ENCODE assay signal across 9 mouse cellular contexts in genomic region chr5:54796953-54797450, GRCm38 (mm10).
DNase-seq lines count a peak whose midpoint lies in the region; ATAC-seq and TF ChIP-seq lines count a peak whose summit lies in the region.
"Had no signal": no experiment of that assay in that cellular context is flagged by ENCODE, and none has a peak within 500 bp of the region (broad histone marks: within the 10 kb centered on the region; RNA-seq: fewer than 3 reads in every experiment).

No protein-coding gene starts in this region.

- H3K27ac ChIP-seq in hindbrain, embryonic 13.5 days: peak overlapping the region; percentile 2; the same call in 1 of the 2 replicates
- H3K27ac ChIP-seq in midbrain, embryonic 10.5 days (replicated peaks): no peak overlapping the region
- H3K27ac ChIP-seq in stomach, postnatal 0 days (replicated peaks): no peak overlapping the region
- H3K27ac ChIP-seq: macrophage had no signal

- ATAC-seq in hindbrain, embryonic 13.5 days (ENCODE audit: low FRiP score): peak; percentile 96
- no peak for ATAC-seq in stomach, postnatal 0 days (ENCODE audit: low FRiP score, low TSS enrichment)

- DNase-seq in 3T3-L1 (ENCODE audit: low read depth, low spot score) (peak; percentile 56), R1 (ENCODE audit: low read depth, low spot score) (peak; percentile 35)
- DNase-seq in embryo, embryonic 11 days: peak; percentile 75
- peak; percentile 17 to 64 for DNase-seq in layer of hippocampus, postnatal 25 days (ENCODE audit: extremely low spot score in 1 of 2, low spot score in 1 of 2)
- peak; percentile 24 for DNase-seq in midbrain, embryonic 10.5 days (ENCODE audit: low spot score)
- peak; percentile 40 for DNase-seq in stomach, postnatal 0 days (ENCODE audit: low spot score)
- DNase-seq in B cell, adult 2 months: no peak

- no peak overlapping the region for H3K4me2 ChIP-seq in hindbrain, embryonic 13.5 days
- no peak overlapping the region for H3K4me2 ChIP-seq in stomach, postnatal 0 days (replicated peaks; ENCODE audit: low read depth)

- no peaks in the 10 kb centered on the region for H3K27me3 ChIP-seq in hindbrain, embryonic 13.5 days
- no peaks in the 10 kb centered on the region for H3K27me3 ChIP-seq in midbrain, embryonic 10.5 days (ENCODE audit: low read depth, poor library complexity, severe bottlenecking)
- no peaks in the 10 kb centered on the region for H3K27me3 ChIP-seq in stomach, postnatal 0 days (ENCODE audit: control insufficient read depth, insufficient read depth, low read length)

- H3K4me1 ChIP-seq in hindbrain, embryonic 13.5 days (replicated peaks): peaks cover 14% of the 10 kb centered on the region
- no peaks in the 10 kb centered on the region for H3K4me1 ChIP-seq in midbrain, embryonic 10.5 days
- H3K4me1 ChIP-seq in stomach, postnatal 0 days (replicated peaks; ENCODE audit: control insufficient read depth, insufficient read depth): no peaks in the 10 kb centered on the region

- no peak overlapping the region for H3K9ac ChIP-seq in hindbrain, embryonic 13.5 days
- no peak overlapping the region for H3K9ac ChIP-seq in stomach, postnatal 0 days (ENCODE audit: low read length)

- H3K9me3 ChIP-seq in hindbrain, embryonic 13.5 days: no peaks in the 10 kb centered on the region
- H3K9me3 ChIP-seq in midbrain, embryonic 10.5 days (replicated peaks): no peaks in the 10 kb centered on the region
- no peaks in the 10 kb centered on the region for H3K9me3 ChIP-seq in stomach, postnatal 0 days (ENCODE audit: control insufficient read depth, low read length)

- H3K4me3 ChIP-seq in hindbrain, embryonic 13.5 days: no peak overlapping the region
- no peak overlapping the region for H3K4me3 ChIP-seq in midbrain, embryonic 10.5 days
- H3K4me3 ChIP-seq in stomach, postnatal 0 days (ENCODE audit: low read depth, low read length): no peak overlapping the region

- peak; percentile 87 for TF ChIP-seq CTCF in stomach, postnatal 0 days (IDR thresholded peaks at IDR 0.05; ENCODE audit: low read depth)

- no peak for TF ChIP-seq EP300 in stomach, postnatal 0 days (optimal IDR thresholded peaks at IDR 0.05)

- 26% methylated on average over 6 of the region's 6 CpGs for WGBS in hindbrain, embryonic 13.5 days
- 52% methylated on average over 6 of the region's 6 CpGs for WGBS in midbrain, embryonic 10.5 days
- 33% methylated on average over 6 of the region's 6 CpGs for WGBS in stomach, postnatal 0 days

- H3K36me3 ChIP-seq in hindbrain, embryonic 13.5 days: no peaks in the 10 kb centered on the region
- no peaks in the 10 kb centered on the region for H3K36me3 ChIP-seq in midbrain, embryonic 10.5 days
- H3K36me3 ChIP-seq in stomach, postnatal 0 days (ENCODE audit: control insufficient read depth, insufficient read depth, low read length): no peaks in the 10 kb centered on the region

Comparison
In these comparisons a context has a peak if more than half of its experiments do, and no peak if none do; other contexts are left out.
1. DNase-seq: peak in 3T3-L1 (single experiment), R1 (single experiment), embryo, embryonic 11 days (single experiment), layer of hippocampus, postnatal 25 days (2 of 2), midbrain, embryonic 10.5 days (single experiment) and stomach, postnatal 0 days (single experiment); none in B cell, adult 2 months (0 of 2).